Mouse (Mus musculus) midbrain, embryonic 16.5 days (tissue): ENCODE results near the gene Osbpl9. TPM values are rescaled to one million over a fixed set of nuclear protein-coding genes. Genes with fewer than 3 reads are reported as not detected.

Source experiments
- ATAC-seq: fragments of 200-750 bp; cut with Nextera tagmentation; 2 replicates; pipeline ENCODE4 v1.8.0; 2017; ENCODE audit warnings: moderate TSS enrichment
- H3K27ac ChIP-seq: fragments of 300-500 bp; sonication (generic); 2 replicates; pipeline ENCODE4 v1.5.1; 2014; ENCODE audit warnings: mild to moderate bottlenecking, low read length, mixed read lengths
- H3K27me3 ChIP-seq: fragments of 300-500 bp; sonication (generic); 2 replicates; pipeline ENCODE4 v1.6.1; 2014; ENCODE audit warnings: low read depth, low read length, mixed read lengths; ENCODE audit not compliant: control insufficient read depth, insufficient read depth
- H3K36me3 ChIP-seq: fragments of 300-500 bp; sonication (generic); 2 replicates; pipeline ENCODE4 v1.6.1; 2014; ENCODE audit warnings: mild to moderate bottlenecking, low read length, moderate library complexity, mixed read lengths; ENCODE audit not compliant: control insufficient read depth, insufficient read depth
- H3K4me1 ChIP-seq: fragments of 300-500 bp; sonication (generic); 2 replicates; pipeline ENCODE4 v1.6.1; 2014; ENCODE audit warnings: mild to moderate bottlenecking, low read length, mixed read lengths; ENCODE audit not compliant: control insufficient read depth, insufficient read depth
- H3K4me2 ChIP-seq: fragments of 300-500 bp; sonication (generic); 2 replicates; pipeline ENCODE4 v1.6.1; 2014; ENCODE audit warnings: mild to moderate bottlenecking, low read length, mixed read lengths
- H3K4me3 ChIP-seq: fragments of 300-500 bp; sonication (generic); 2 replicates; pipeline ENCODE4 v1.5.1; 2014; ENCODE audit warnings: low read depth, mild to moderate bottlenecking, low read length, moderate library complexity, mixed read lengths
- H3K9ac ChIP-seq: fragments of 300-500 bp; sonication (generic); 2 replicates; pipeline ENCODE4 v1.6.1; 2014; ENCODE audit warnings: low read depth, low read length, mixed read lengths
- H3K9me3 ChIP-seq: fragments of 300-500 bp; sonication (generic); replicated peaks from 2 replicates; pipeline ENCODE4 v1.6.1; 2014; ENCODE audit warnings: mild to moderate bottlenecking, low read length, mixed read lengths; ENCODE audit not compliant: control insufficient read depth, poor library complexity, severe bottlenecking
- WGBS: fragments of 180-500 bp; shearing (Covaris S2); extraction: QIAGEN DNeasy Blood & Tissue Kit; methylation state at CpG from one replicate; pipeline ENCODE4 v1.1.7; 2014; 5-methylcytosine and 5-hydroxymethylcytosine counted together
- polyA plus RNA-seq: library from polyadenylated mRNA; unstranded; fragments of >200 nt; fragmentation: Nextera tagmentation; extraction: Ambion mirVana; gene quantifications from 2 replicates; pipeline ENCODE4 v1.2.1, GENCODE M21; 2015

Gene Osbpl9
- polyA plus RNA-seq, 1 experiment from 2014 or later = 73.2 TPM

GRCm38 (mm10) chr4:109150214-109150613 lies 51.9 kb downstream of the Osbpl9 start:
- Histone ChIP-seq H3K4me2 (no peak overlapping the region), H3K36me3 (peaks cover 4% of the 10 kb centered on the region; the same call in 1 of the 2 replicates), H3K9ac (no peak overlapping the region), H3K27me3 (no peaks in the 10 kb centered on the region), H3K9me3 (no peaks in the 10 kb centered on the region), H3K4me1 (peaks cover 19% of the 10 kb centered on the region), H3K27ac (no peak overlapping the region), H3K4me3 (no peak overlapping the region)
- WGBS = 67% methylated on average over 2 of the region's 2 CpGs
- ATAC-seq = no peak

GRCm38 (mm10) chr4:109149411-109149810 lies 52.7 kb downstream of the Osbpl9 start:
- Histone ChIP-seq H3K9me3 (no peaks in the 10 kb centered on the region), H3K27ac (no peak overlapping the region), H3K9ac (no peak overlapping the region), H3K4me3 (no peak overlapping the region), H3K4me1 (peaks cover 17% of the 10 kb centered on the region), H3K4me2 (no peak overlapping the region), H3K27me3 (no peaks in the 10 kb centered on the region), H3K36me3 (peaks cover 4% of the 10 kb centered on the region; the same call in 1 of the 2 replicates)
- no peak for ATAC-seq
- 90% methylated on average over 2 of the region's 2 CpGs for WGBS

GRCm38 (mm10) chr4:109147278-109148038 lies 54.6 kb downstream of the Osbpl9 start:
- peaks cover 8% of the 10 kb centered on the region; the same call in 1 of the 2 replicates for H3K4me1 ChIP-seq
- no peaks in the 10 kb centered on the region for H3K9me3 ChIP-seq
- 64% methylated on average over 11 of the region's 11 CpGs for WGBS
- no peak overlapping the region for H3K4me2 ChIP-seq
- peak; percentile 59; the same call in 1 of the 2 replicates for ATAC-seq
- H3K9ac ChIP-seq = no peak overlapping the region
- peaks cover 4% of the 10 kb centered on the region; the same call in 1 of the 2 replicates for H3K36me3 ChIP-seq
- H3K4me3 ChIP-seq = no peak overlapping the region
- H3K27ac ChIP-seq = no peak overlapping the region
- no peaks in the 10 kb centered on the region for H3K27me3 ChIP-seq

- no peaks in the 10 kb centered on the region for H3K36me3 ChIP-seq
- H3K27me3 ChIP-seq = no peaks in the 10 kb centered on the region
- WGBS = 77% methylated on average over 1 of the region's 1 CpGs
- H3K27ac ChIP-seq = no peak overlapping the region
- no peak for ATAC-seq
- no peaks in the 10 kb centered on the region for H3K9me3 ChIP-seq
- H3K4me3 ChIP-seq = no peak overlapping the region
- peaks cover 8% of the 10 kb centered on the region; the same call in 1 of the 2 replicates for H3K4me1 ChIP-seq
- H3K9ac ChIP-seq = no peak overlapping the region
- H3K4me2 ChIP-seq = no peak overlapping the region
Measured at GRCm38 (mm10) chr4:109143091-109143490, 59.0 kb downstream of the Osbpl9 start.

GRCm38 (mm10) chr4:109138551-109138950 lies 63.5 kb downstream of the Osbpl9 start:
- no peak overlapping the region for H3K4me3 ChIP-seq
- H3K36me3 ChIP-seq = no peaks in the 10 kb centered on the region
- no peak overlapping the region for H3K4me2 ChIP-seq
- WGBS = 60% methylated on average over 4 of the region's 4 CpGs
- no peaks in the 10 kb centered on the region for H3K4me1 ChIP-seq
- no peak overlapping the region for H3K27ac ChIP-seq
- 0 out of 2 replicates have a peak, but pooled peaks have one; percentile 17 for ATAC-seq
- H3K9ac ChIP-seq = no peak overlapping the region
- H3K27me3 ChIP-seq = no peaks in the 10 kb centered on the region
- no peaks in the 10 kb centered on the region for H3K9me3 ChIP-seq

GRCm38 (mm10) chr4:109136475-109137125 lies 65.5 kb downstream of the Osbpl9 start:
- Histone ChIP-seq H3K27me3 (no peaks in the 10 kb centered on the region), H3K4me1 (no peaks in the 10 kb centered on the region), H3K9me3 (no peaks in the 10 kb centered on the region), H3K4me3 (no peak overlapping the region), H3K4me2 (no peak overlapping the region), H3K36me3 (no peaks in the 10 kb centered on the region; the same call in 1 of the 2 replicates), H3K9ac (no peak overlapping the region), H3K27ac (no peak overlapping the region)
- ATAC-seq = no peak
- 88% methylated on average over 7 of the region's 7 CpGs for WGBS

GRCm38 (mm10) chr4:109134955-109135354 lies 67.1 kb downstream of the Osbpl9 start:
- Histone ChIP-seq H3K27me3 (no peaks in the 10 kb centered on the region), H3K27ac (no peak overlapping the region), H3K4me2 (no peak overlapping the region), H3K9me3 (no peaks in the 10 kb centered on the region), H3K9ac (no peak overlapping the region), H3K4me1 (no peaks in the 10 kb centered on the region), H3K36me3 (no peaks in the 10 kb centered on the region; the same call in none of the 2 replicates), H3K4me3 (no peak overlapping the region)
- 92% methylated on average over 3 of the region's 3 CpGs for WGBS
- no peak for ATAC-seq

GRCm38 (mm10) chr4:109131256-109131872 lies 70.7 kb downstream of the Osbpl9 start:
- Histone ChIP-seq H3K9ac (no peak overlapping the region), H3K4me1 (peaks cover 10% of the 10 kb centered on the region), H3K27ac (no peak overlapping the region), H3K9me3 (no peaks in the 10 kb centered on the region), H3K4me3 (no peak overlapping the region), H3K4me2 (no peak overlapping the region), H3K36me3 (no peaks in the 10 kb centered on the region; the same call in none of the 2 replicates), H3K27me3 (no peaks in the 10 kb centered on the region)
- WGBS = 93% methylated on average over 10 of the region's 10 CpGs
- no peak for ATAC-seq

- Histone ChIP-seq H3K27me3 (no peaks in the 10 kb centered on the region), H3K9ac (no peak overlapping the region), H3K4me3 (no peak overlapping the region), H3K9me3 (no peaks in the 10 kb centered on the region), H3K36me3 (no peaks in the 10 kb centered on the region; the same call in none of the 2 replicates), H3K4me2 (no peak overlapping the region), H3K27ac (no peak overlapping the region), H3K4me1 (peaks cover 10% of the 10 kb centered on the region)
- ATAC-seq = no peak
Measured at GRCm38 (mm10) chr4:109128971-109129370, 73.1 kb downstream of the Osbpl9 start.
